Mouse (Mus musculus): ENCODE measurements around the gene Olfr523.
"Not testable (repeated sequence)": the region's sequence is repeated elsewhere in the genome, so short reads cannot be mapped to it uniquely, and the experiment has no call there.

DNA sequence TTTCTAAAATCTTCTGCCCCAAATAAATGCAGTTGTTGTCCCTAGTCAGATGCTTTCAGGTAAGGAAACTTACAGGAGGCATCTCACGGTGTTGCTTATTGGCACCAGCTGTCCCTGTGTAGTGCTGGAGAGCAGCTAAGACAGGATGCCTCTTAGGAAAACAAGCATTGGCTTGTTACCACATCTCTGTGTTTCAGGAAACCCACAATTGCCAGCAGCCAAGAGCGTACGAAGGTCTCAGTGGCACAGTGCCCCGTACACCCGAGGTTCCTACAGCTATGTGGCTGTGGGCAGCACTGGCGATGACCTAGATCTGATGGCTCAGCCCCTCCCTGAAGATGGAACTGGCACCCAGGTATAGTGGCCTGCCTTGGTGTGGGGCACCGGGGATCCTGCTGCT lies 40.8 kb upstream of the Olfr523 start:
- TF ChIP-seq CTCF (IDR thresholded peaks at IDR 0.05; ENCODE audit: borderline replicate concordance, control insufficient read depth, extremely low read depth, insufficient read depth, low read length, poor library complexity); POLR2A (IDR thresholded peaks at IDR 0.05; ENCODE audit: control insufficient read depth, extremely low read depth, insufficient read depth, low read length, poor library complexity): not testable (repeated sequence)
